Mouse (Mus musculus) testis, adult 2 months (tissue): ENCODE data around the gene Ints3.

ENCODE experiments used
- CTCF ChIP-seq: fragments of 200-500 bp; IDR thresholded peaks from 2 replicates; pipeline ENCODE4 v1.5.1; 2012; ENCODE audit warnings: low read depth, mild to moderate bottlenecking, inconsistent platforms, low read length, moderate library complexity; ENCODE audit not compliant: control insufficient read depth, insufficient read depth, insufficient replicate concordance
- POLR2A ChIP-seq: fragments of 200-500 bp; IDR thresholded peaks from 2 replicates; pipeline ENCODE4 v1.6.1; 2012; ENCODE audit warnings: low read depth, mild to moderate bottlenecking, inconsistent platforms, low read length, moderate library complexity; ENCODE audit not compliant: control insufficient read depth

- TF ChIP-seq CTCF (no peak), POLR2A (no peak)
Measured at GRCm38 (mm10) chr3:90395629-90396028, 37.8 kb downstream of the Ints3 start.
